Mouse (Mus musculus) cerebellum, adult 2 months (tissue): ENCODE results near the gene Rif1.

ENCODE experiments used
- CTCF ChIP-seq: fragments of 200-500 bp; IDR thresholded peaks from 2 replicates; pipeline ENCODE4 v1.5.1; 2011; ENCODE audit warnings: low read depth, mild to moderate bottlenecking, control low read depth, low read length, moderate library complexity, borderline replicate concordance; ENCODE audit not compliant: insufficient read depth
- POLR2A ChIP-seq: fragments of 200-500 bp; IDR thresholded peaks from 2 replicates; pipeline ENCODE4 v1.6.1; 2011; ENCODE audit warnings: low read length, control low read depth, borderline replicate concordance; ENCODE audit not compliant: insufficient read depth

- TF ChIP-seq POLR2A (no peak), CTCF (no peak)
Observed at GRCm38 (mm10) chr2:52029426-52029825, 43.2 kb upstream of the Rif1 start.
